Mouse (Mus musculus) gastrocnemius, postnatal 36 days (tissue): ENCODE results near the gene Plekha5. TPM values are rescaled to one million over a fixed set of nuclear protein-coding genes. Genes with fewer than 3 reads are reported as not detected.
A peak's percentile ranks its signal among the peaks of the same experiment; 100 is the strongest.
"Not testable (repeated sequence)": the region's sequence is repeated elsewhere in the genome, so short reads cannot be mapped to it uniquely, and the experiment has no call there.

ENCODE experiments used
- DNase-seq, 2 experiments: peaks; one replicate each; pipeline ENCODE4 v3.0.0; 2022
- intact Hi-C: fragments of 180-260 bp; cut with DNase I; formaldehyde crosslinking; loops from one replicate; pipeline ENCODE4 v1.15.1; 2025
- total RNA-seq, 2 experiments: library from RNA; stranded (reverse); gene quantifications; 2 replicates each; pipeline ENCODE4 v1.2.3; 2021

The Plekha5 gene
- total RNA-seq, 2 experiments from 2014 or later = 8.7 to 9.2 TPM

- intact Hi-C loops = no loop called here
- DNase-seq = no peak
Observed at GRCm38 (mm10) chr6:140561917-140562590, 138.2 kb downstream of the Plekha5 start.

GRCm38 (mm10) chr6:140567199-140567598, 143.3 kb downstream of the Plekha5 start:
- intact Hi-C loops = no loop called here
- no peak for DNase-seq

GRCm38 (mm10) chr6:140567897-140568296, 144.0 kb downstream of the Plekha5 start:
- DNase-seq = no peak
- intact Hi-C loops = no loop called here

GRCm38 (mm10) chr6:140570152-140570551, 146.3 kb downstream of the Plekha5 start:
- intact Hi-C loops = no loop called here
- no peak for DNase-seq

GRCm38 (mm10) chr6:140574943-140575342, 151.1 kb downstream of the Plekha5 start:
- no peak for DNase-seq
- intact Hi-C loops = no loop called here

GRCm38 (mm10) chr6:140576133-140576532, 152.3 kb downstream of the Plekha5 start:
- intact Hi-C loops = no loop called here
- no peak for DNase-seq

- intact Hi-C loops = no loop called here
- no peak for DNase-seq
Observed at GRCm38 (mm10) chr6:140576961-140577821, 153.3 kb downstream of the Plekha5 start.

GRCm38 (mm10) chr6:140577822-140578170, 153.9 kb downstream of the Plekha5 start:
- DNase-seq = no peak
- intact Hi-C loops = no loop called here

- intact Hi-C loops = not testable (repeated sequence)
Observed at GRCm38 (mm10) chr6:140578985-140579384, 155.1 kb downstream of the Plekha5 start.

GRCm38 (mm10) chr6:140580170-140580569, 156.3 kb downstream of the Plekha5 start:
- DNase-seq = no peak
- intact Hi-C loops = no loop called here

More at GRCm38 (mm10) chr6:140578985-140579384, 155.1 kb downstream of the Plekha5 start:
- DNase-seq = not testable (repeated sequence)

- intact Hi-C loops = no loop called here
- no peak for DNase-seq
Observed at GRCm38 (mm10) chr6:140586714-140587259, 162.9 kb downstream of the Plekha5 start.

- DNase-seq = peak in 1 of 2 experiments; percentile 15
- intact Hi-C loops = no loop called here
Observed at GRCm38 (mm10) chr6:140591331-140591730, 167.5 kb downstream of the Plekha5 start.

GRCm38 (mm10) chr6:140592713-140593112, 168.9 kb downstream of the Plekha5 start:
- intact Hi-C loops = no loop called here

GRCm38 (mm10) chr6:140593420-140594170, 169.7 kb downstream of the Plekha5 start:
- peak; percentile 54 to 69 for DNase-seq
- intact Hi-C loops = no loop called here

More at GRCm38 (mm10) chr6:140592713-140593112, 168.9 kb downstream of the Plekha5 start:
- no peak for DNase-seq

- intact Hi-C loops = not testable (repeated sequence)
Observed at GRCm38 (mm10) chr6:140595551-140595950, 171.7 kb downstream of the Plekha5 start.

GRCm38 (mm10) chr6:140597381-140598329, 173.8 kb downstream of the Plekha5 start:
- DNase-seq = no peak
- intact Hi-C loops = no loop called here

More at GRCm38 (mm10) chr6:140595551-140595950, 171.7 kb downstream of the Plekha5 start:
- not testable (repeated sequence) for DNase-seq

- intact Hi-C loops = no loop called here
- DNase-seq = no peak
Observed at GRCm38 (mm10) chr6:140598516-140598915, 174.7 kb downstream of the Plekha5 start.

- DNase-seq = no peak
- intact Hi-C loops = no loop called here
Observed at GRCm38 (mm10) chr6:140599337-140599736, 175.5 kb downstream of the Plekha5 start.

GRCm38 (mm10) chr6:140600671-140601070, 176.8 kb downstream of the Plekha5 start:
- DNase-seq, intact Hi-C loops: not testable (repeated sequence)
